In the genomic region with DNA sequence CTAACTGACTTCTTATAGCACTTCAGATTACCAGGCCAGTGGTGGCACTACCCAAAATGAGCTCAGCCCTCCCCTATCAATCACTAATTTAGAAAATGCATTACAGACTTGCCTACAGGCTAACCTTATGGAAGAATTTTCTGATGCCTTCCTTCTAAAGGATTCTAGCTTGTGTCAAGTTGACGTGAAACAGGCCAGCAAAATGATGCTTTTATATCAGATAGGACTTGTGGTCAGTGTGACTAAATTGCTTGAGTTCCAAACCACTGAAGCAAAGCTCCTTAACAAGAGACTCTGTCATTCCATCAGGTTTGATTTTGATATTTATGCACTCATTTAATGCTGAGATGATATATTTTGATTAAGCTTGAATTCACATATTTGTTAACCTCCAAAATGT, we compare ENCODE assay signal across 24 mouse cellular contexts.
"Had no signal": no experiment of that assay in that cellular context is flagged by ENCODE, and none has a peak within 500 bp of the region (broad histone marks: within the 10 kb centered on the region; RNA-seq: fewer than 3 reads in every experiment).

No protein-coding gene starts in this region.

- H3K4me2 ChIP-seq: heart, embryonic 11.5 days; heart, embryonic 13.5 days; heart, embryonic 15.5 days; hindbrain, embryonic 13.5 days; hindbrain, embryonic 15.5 days; kidney, embryonic 15.5 days; limb, embryonic 12.5 days; liver, embryonic 11.5 days had no signal

- H3K27me3 ChIP-seq: heart, embryonic 13.5 days; heart, embryonic 15.5 days; hindbrain, embryonic 13.5 days; hindbrain, embryonic 15.5 days; kidney, embryonic 15.5 days; limb, embryonic 12.5 days had no signal

- H3K36me3 ChIP-seq: heart, embryonic 13.5 days; heart, embryonic 15.5 days; hindbrain, embryonic 13.5 days; hindbrain, embryonic 15.5 days; kidney, embryonic 15.5 days; limb, embryonic 10.5 days; limb, embryonic 12.5 days had no signal

- DNase-seq: gastrocnemius, postnatal 14 days; gastrocnemius, postnatal 36 days; heart, adult 11 months; heart, adult 2 months; heart, postnatal 14 days; heart, postnatal 36 days; kidney, adult 11 months; kidney, adult 2 months; kidney, adult 9 months; kidney, postnatal 14 days; kidney, postnatal 36 days; liver had no signal

- H3K4me3 ChIP-seq: heart, adult 2 months; heart, embryonic 13.5 days; heart, embryonic 15.5 days; hindbrain, embryonic 13.5 days; hindbrain, embryonic 15.5 days; kidney, embryonic 15.5 days; left cerebral cortex, adult 2 months; limb, embryonic 10.5 days; limb, embryonic 12.5 days had no signal

- ATAC-seq: hindbrain, postnatal 0 days; intestine, embryonic 16.5 days had no signal
